Mouse (Mus musculus) pancreas, adult 10 weeks (tissue): ENCODE results near the gene Myh1. TPM values are rescaled to one million over a fixed set of nuclear protein-coding genes. Genes with fewer than 3 reads are reported as not detected.

ENCODE experiments used
- polyA plus RNA-seq: library from polyadenylated mRNA; stranded (reverse); fragments of 350-450 nt; fragmentation: Illumina TruSeq; extraction: RNeasy Lipid Tissue Mini Kit (QIAGEN cat#74804); gene quantifications from one replicate; pipeline ENCODE4 v1.2.3, GENCODE M21; 2015; ENCODE audit warnings: low read depth, low replicate concordance; ENCODE audit not compliant: insufficient read depth

Myh1 gene
- polyA plus RNA-seq: not detected

DNA sequence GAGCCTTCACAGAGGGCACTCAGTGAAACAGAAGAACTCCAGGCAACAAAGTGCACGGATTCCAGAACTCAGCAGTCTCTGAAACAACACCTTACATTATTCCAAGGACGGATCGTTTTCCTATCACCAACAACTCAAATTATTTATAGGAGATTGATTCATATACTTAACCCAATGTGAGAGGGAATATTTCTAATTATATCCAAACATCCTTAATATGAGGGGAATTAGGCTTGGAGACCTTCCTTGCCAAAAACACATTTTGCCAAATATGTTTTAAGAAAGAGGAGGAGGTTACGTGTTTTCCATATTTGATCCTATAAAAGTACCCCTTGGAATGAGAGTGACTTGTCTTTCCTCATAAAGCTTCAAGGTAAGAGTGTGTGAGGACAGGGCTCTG lies at the start of gene Myh1:
Gene Myh1, plus strand, starts transcription at position 301 of the 400 bp plus-strand sequence.

DNA sequence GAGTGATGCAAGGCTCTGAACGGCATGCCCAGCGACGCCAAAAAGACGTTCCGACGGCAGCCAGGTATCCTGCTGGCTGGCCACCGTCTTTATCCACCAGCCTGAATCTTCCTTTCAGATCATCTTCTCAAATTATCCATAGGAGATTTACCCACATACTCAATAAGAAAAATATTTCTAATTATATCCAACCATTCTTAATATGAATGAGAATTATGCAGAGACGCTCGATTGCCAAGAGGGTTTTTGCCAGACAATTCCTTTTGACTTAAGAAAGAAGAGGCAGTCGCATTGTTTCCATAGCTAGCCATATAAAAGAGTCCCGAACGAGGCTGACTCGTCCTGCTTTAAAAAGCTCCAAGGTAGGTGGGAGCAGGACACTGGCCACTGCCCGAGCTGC lies 29.1 kb upstream of the Myh1 start, which contains the start of gene Myh2:
Gene Myh2, plus strand, starts transcription at position 301 of the 400 bp plus-strand sequence.

DNA sequence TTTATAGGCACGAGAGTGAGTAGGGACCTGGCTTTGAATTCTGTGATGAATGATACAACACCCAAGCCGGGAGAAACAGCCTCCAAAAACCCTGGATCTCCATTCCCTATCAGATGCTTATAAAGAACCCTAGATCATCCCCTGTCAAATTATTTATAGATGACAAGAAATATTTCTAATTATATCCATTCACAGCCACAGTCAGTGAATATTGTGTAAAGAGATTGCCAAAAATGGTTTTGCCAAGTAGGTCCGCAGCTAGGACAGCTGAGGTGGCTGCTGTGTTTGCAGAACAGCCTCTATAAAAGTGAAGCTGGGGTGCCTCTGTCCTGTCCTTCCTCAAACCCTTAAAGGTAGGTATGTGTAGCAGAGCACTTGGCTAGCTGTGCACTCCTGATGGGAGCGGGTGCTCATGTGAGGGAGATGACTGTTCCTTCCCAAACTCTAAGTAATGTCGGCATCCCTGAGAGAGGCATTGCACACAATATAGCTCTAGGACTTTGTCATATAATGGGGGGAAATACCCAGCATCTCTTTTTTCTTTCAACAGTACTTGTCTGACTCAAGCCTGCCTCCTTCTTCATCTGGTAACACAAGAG lies 37.7 kb downstream of the Myh1 start, which contains the start of gene Myh4:
Gene Myh4, plus strand, starts transcription at position 549 of the 599 bp plus-strand sequence.

Other genes starting within 250 kb of the Myh1 start
- not detected for gene Tmem238l, start 243.4 kb upstream of the Myh1 start, polyA plus RNA-seq
- gene Tmem220, start 174.9 kb upstream of the Myh1 start, polyA plus RNA-seq: 1.5 TPM
- 3.6 TPM for gene Adprm, start 147.5 kb upstream of the Myh1 start, polyA plus RNA-seq
- gene Sco1, start 147.4 kb upstream of the Myh1 start, polyA plus RNA-seq: 2.2 TPM
- not detected for gene Myh3, start 121.8 kb upstream of the Myh1 start, polyA plus RNA-seq
- not detected for gene Myh2, start 29.0 kb upstream of the Myh1 start, polyA plus RNA-seq
- not detected for gene Myh4, start 38.0 kb downstream of the Myh1 start, polyA plus RNA-seq
- gene Myh8, start 77.1 kb downstream of the Myh1 start, polyA plus RNA-seq: not detected
- gene Myh13, start 121.6 kb downstream of the Myh1 start, polyA plus RNA-seq: not detected